Mouse (Mus musculus) forebrain, embryonic 15.5 days (tissue): ENCODE data around the gene Spock1. TPM values are rescaled to one million over a fixed set of nuclear protein-coding genes. Genes with fewer than 3 reads are reported as not detected.

Source experiments
- ATAC-seq: fragments of 200-750 bp; cut with Nextera tagmentation; replicated peaks from 2 replicates; pipeline ENCODE4 v1.8.0; 2017; ENCODE audit warnings: mild to moderate bottlenecking, moderate TSS enrichment, moderate library complexity
- H3K27ac ChIP-seq: fragments of 300-500 bp; sonication (generic); replicated peaks from 2 replicates; pipeline ENCODE4 v1.5.1; 2015; ENCODE audit warnings: mild to moderate bottlenecking, inconsistent platforms
- H3K27me3 ChIP-seq: fragments of 300-500 bp; sonication (generic); 2 replicates; pipeline ENCODE4 v1.6.1; 2015; ENCODE audit warnings: inconsistent platforms
- H3K36me3 ChIP-seq: fragments of 300-500 bp; sonication (generic); 2 replicates; pipeline ENCODE4 v1.6.1; 2015; ENCODE audit warnings: mild to moderate bottlenecking, inconsistent platforms
- H3K4me1 ChIP-seq: fragments of 300-500 bp; sonication (generic); 2 replicates; pipeline ENCODE4 v1.6.1; 2015; ENCODE audit warnings: inconsistent platforms
- H3K4me2 ChIP-seq: fragments of 300-500 bp; sonication (generic); replicated peaks from 2 replicates; pipeline ENCODE4 v1.6.1; 2015; ENCODE audit warnings: mild to moderate bottlenecking, inconsistent platforms
- H3K4me3 ChIP-seq: fragments of 300-500 bp; sonication (generic); 2 replicates; pipeline ENCODE4 v1.5.1; 2015; ENCODE audit warnings: mild to moderate bottlenecking, inconsistent platforms
- H3K9ac ChIP-seq: fragments of 300-500 bp; sonication (generic); replicated peaks from 2 replicates; pipeline ENCODE4 v1.6.1; 2015; ENCODE audit warnings: mild to moderate bottlenecking, inconsistent platforms
- H3K9me3 ChIP-seq: fragments of 300-500 bp; sonication (generic); 2 replicates; pipeline ENCODE4 v1.6.1; 2016; ENCODE audit warnings: inconsistent platforms
- WGBS: fragments of 180-500 bp; shearing (Covaris S2); methylation state at CpG from one replicate; pipeline ENCODE4 v1.1.7; 2015; ENCODE audit warnings: mixed read lengths; 5-methylcytosine and 5-hydroxymethylcytosine counted together
- polyA plus RNA-seq: library from polyadenylated mRNA; unstranded; fragments of >200 nt; fragmentation: Nextera tagmentation; extraction: Ambion mirVana; gene quantifications from 2 replicates; pipeline ENCODE4 v1.2.1, GENCODE M21; 2015

Gene Spock1
- polyA plus RNA-seq, 1 experiment from 2014 or later = 35.9 TPM

GRCm38 (mm10) chr13:57788299-57788698 is 119.8 kb downstream of the Spock1 start:
- no peak overlapping the region for H3K4me3 ChIP-seq
- H3K27me3 ChIP-seq = no peaks in the 10 kb centered on the region
- H3K27ac ChIP-seq = no peak overlapping the region
- no peak for ATAC-seq
- no peaks in the 10 kb centered on the region for H3K9me3 ChIP-seq
- WGBS = 97% methylated on average over 4 of the region's 4 CpGs
- H3K4me1 ChIP-seq = peaks cover 9% of the 10 kb centered on the region
- no peak overlapping the region for H3K9ac ChIP-seq
- H3K36me3 ChIP-seq = no peaks in the 10 kb centered on the region
- H3K4me2 ChIP-seq = no peak overlapping the region

DNA sequence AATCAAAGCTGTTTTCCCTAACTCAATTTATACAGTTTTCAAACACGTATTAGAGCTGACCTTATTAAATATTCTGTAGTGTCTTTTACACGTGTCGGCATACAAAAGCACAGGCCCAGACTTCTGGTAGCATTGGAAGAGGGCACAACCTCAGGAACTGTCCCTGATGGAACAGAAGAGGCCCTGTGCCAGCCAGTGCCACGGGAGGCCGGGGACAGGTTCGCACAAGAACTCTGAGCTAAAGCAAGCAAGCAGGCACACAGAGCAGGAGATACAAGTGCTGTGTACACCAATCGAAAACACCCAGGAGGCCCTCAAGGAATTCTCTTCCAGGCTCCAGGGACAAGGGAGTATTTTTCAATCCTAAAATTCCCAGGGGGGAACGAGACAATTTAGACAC is 121.9 kb downstream of the Spock1 start:
- no peaks in the 10 kb centered on the region for H3K9me3 ChIP-seq
- H3K4me3 ChIP-seq = no peak overlapping the region
- H3K4me2 ChIP-seq = no peak overlapping the region
- WGBS = 69% methylated on average over 8 of the region's 8 CpGs
- no peaks in the 10 kb centered on the region for H3K36me3 ChIP-seq
- ATAC-seq = no peak
- peaks cover 17% of the 10 kb centered on the region for H3K4me1 ChIP-seq
- H3K27ac ChIP-seq = no peak overlapping the region
- no peak overlapping the region for H3K9ac ChIP-seq
- no peaks in the 10 kb centered on the region for H3K27me3 ChIP-seq

DNA sequence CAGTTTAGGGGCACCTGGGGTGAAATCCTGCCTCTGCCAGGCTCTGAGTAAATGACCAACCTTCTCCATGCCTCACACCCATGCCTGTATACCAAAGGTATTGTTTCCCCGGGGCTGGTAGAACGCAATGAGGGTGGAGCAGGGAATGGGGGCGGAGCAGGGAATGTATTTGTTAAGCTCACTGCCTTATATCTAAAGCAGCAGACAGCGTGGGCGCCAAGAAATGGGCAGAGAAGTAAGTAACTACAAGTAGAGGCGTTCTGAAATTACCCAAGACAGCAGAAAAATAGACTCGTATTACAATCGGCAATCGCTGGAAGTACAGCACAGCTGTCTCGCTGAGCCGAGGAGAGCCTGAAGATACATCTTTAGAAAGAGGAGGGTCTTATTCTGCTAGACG is 125.2 kb downstream of the Spock1 start:
- no peak overlapping the region for H3K4me2 ChIP-seq
- no peak for ATAC-seq
- H3K36me3 ChIP-seq = no peaks in the 10 kb centered on the region
- no peak overlapping the region for H3K4me3 ChIP-seq
- 72% methylated on average over 12 of the region's 12 CpGs for WGBS
- no peaks in the 10 kb centered on the region for H3K27me3 ChIP-seq
- H3K9ac ChIP-seq = no peak overlapping the region
- no peaks in the 10 kb centered on the region for H3K9me3 ChIP-seq
- peaks cover 8% of the 10 kb centered on the region for H3K4me1 ChIP-seq
- no peak overlapping the region for H3K27ac ChIP-seq

DNA sequence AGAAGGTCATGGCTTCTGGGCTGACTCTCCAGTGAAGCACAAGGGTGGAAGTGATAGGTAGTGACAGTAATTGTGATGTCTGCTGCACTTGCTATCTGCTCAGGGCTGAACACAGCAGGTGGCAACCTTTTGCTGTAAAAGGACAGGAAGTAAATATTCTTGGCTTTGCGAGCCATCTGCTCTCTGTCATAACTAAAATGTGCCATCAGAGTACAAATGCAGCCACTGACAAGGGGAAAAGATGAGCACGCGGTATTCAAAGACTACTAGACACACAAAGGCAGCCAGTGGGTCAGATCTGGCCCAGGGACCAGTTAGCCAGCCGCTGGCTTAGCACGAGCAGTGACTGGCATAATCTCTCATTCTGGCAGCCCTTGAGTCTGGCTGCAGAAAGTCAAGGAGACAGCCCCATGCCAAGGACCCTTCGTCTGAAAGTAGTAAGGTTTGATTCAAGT is 126.0 kb downstream of the Spock1 start:
- Histone ChIP-seq H3K36me3 (no peaks in the 10 kb centered on the region), H3K27ac (no peak overlapping the region), H3K4me1 (peaks cover 8% of the 10 kb centered on the region), H3K4me3 (no peak overlapping the region), H3K4me2 (no peak overlapping the region), H3K9me3 (no peaks in the 10 kb centered on the region), H3K9ac (no peak overlapping the region), H3K27me3 (no peaks in the 10 kb centered on the region)
- no peak for ATAC-seq
- 65% methylated on average over 6 of the region's 6 CpGs for WGBS

DNA sequence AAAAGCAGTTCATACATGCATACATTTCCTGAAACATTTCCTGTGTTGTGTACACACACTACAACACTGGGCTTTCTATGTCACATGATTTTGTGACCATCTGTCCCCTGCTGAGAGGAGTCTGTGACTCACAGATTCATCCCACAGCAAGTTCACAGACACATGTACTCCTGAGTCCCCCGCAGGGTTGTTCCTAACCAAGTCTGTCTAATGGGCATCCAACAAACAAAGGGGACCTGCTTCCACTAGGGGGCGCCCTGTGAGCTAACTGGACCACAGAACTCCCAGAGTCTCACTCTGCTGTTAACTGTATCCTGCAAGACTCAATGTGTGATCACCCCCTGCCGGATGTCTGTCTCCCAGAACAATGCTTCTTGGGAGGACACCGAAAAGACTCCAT is 129.0 kb downstream of the Spock1 start:
- Histone ChIP-seq H3K36me3 (no peaks in the 10 kb centered on the region), H3K4me1 (peaks cover 8% of the 10 kb centered on the region), H3K9me3 (no peaks in the 10 kb centered on the region), H3K4me3 (no peak overlapping the region), H3K9ac (no peak overlapping the region), H3K27me3 (no peaks in the 10 kb centered on the region), H3K27ac (no peak overlapping the region), H3K4me2 (no peak overlapping the region)
- WGBS = 83% methylated on average over 4 of the region's 4 CpGs
- no peak for ATAC-seq

DNA sequence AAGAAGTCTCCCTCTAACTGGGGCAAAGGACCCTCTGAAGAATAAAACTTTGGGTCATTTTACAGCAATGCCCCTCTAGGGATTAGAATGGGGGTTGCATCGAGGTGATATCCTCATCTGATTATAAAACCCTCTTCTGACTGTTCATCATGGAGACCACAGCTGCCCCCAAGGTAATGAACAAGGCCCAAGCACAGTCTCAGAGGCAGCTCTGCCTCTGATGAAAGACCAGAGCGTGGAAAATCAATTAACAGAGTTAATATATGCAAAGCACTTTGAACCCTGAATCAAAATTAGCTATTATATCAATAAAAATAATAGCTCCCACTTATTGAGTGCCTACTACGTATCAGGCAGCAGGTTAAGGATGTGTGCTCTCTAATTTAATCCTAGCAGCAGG is 129.6 kb downstream of the Spock1 start:
- 37% methylated on average over 3 of the region's 3 CpGs for WGBS
- ATAC-seq = no peak

GRCm38 (mm10) chr13:57771998-57772397 is 136.1 kb downstream of the Spock1 start:
- no peak overlapping the region for H3K9ac ChIP-seq
- no peak overlapping the region for H3K27ac ChIP-seq
- no peaks in the 10 kb centered on the region for H3K36me3 ChIP-seq
- no peak overlapping the region for H3K4me3 ChIP-seq
- no peak overlapping the region for H3K4me2 ChIP-seq
- H3K27me3 ChIP-seq = no peaks in the 10 kb centered on the region
- H3K9me3 ChIP-seq = no peaks in the 10 kb centered on the region
- 77% methylated on average over 6 of the region's 6 CpGs for WGBS
- no peak for ATAC-seq
- H3K4me1 ChIP-seq = no peaks in the 10 kb centered on the region

More for the DNA sequence above, 129.6 kb downstream of the Spock1 start:
- no peak overlapping the region for H3K27ac ChIP-seq
- H3K4me1 ChIP-seq = peaks cover 8% of the 10 kb centered on the region
- no peak overlapping the region for H3K4me3 ChIP-seq
- no peaks in the 10 kb centered on the region for H3K9me3 ChIP-seq
- no peaks in the 10 kb centered on the region for H3K36me3 ChIP-seq
- H3K27me3 ChIP-seq = no peaks in the 10 kb centered on the region
- H3K4me2 ChIP-seq = no peak overlapping the region
- H3K9ac ChIP-seq = no peak overlapping the region

- no peak overlapping the region for H3K4me3 ChIP-seq
- H3K9me3 ChIP-seq = no peaks in the 10 kb centered on the region
- H3K4me2 ChIP-seq = no peak overlapping the region
- no peak overlapping the region for H3K27ac ChIP-seq
- no peaks in the 10 kb centered on the region for H3K36me3 ChIP-seq
- WGBS = 60% methylated on average over 3 of the region's 3 CpGs
- no peak for ATAC-seq
- no peaks in the 10 kb centered on the region for H3K27me3 ChIP-seq
- H3K4me1 ChIP-seq = no peaks in the 10 kb centered on the region
- H3K9ac ChIP-seq = no peak overlapping the region
Observed at GRCm38 (mm10) chr13:57766721-57767120, 141.4 kb downstream of the Spock1 start.

DNA sequence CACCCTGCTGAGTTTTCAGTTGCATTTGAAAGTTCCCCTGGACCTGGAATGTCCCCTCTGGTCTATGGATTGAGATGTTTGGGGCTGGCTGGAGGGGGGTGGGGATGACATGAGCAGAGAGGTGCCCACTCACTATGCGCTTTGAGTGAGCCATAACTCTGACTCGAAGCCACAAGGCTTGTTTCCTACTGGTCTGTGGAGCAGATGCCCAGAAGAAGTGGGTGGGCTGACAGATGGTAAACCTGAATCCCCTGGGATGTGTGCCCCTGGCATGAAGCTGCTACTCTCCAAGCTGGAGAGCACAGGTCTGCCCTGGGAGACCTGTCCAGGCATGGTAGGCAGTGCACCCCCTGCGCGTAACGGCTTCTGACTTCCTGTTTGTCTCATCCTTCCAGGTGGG is 147.0 kb downstream of the Spock1 start:
- Histone ChIP-seq H3K27ac (no peak overlapping the region), H3K4me3 (no peak overlapping the region), H3K4me2 (no peak overlapping the region), H3K27me3 (no peaks in the 10 kb centered on the region), H3K36me3 (no peaks in the 10 kb centered on the region), H3K4me1 (peaks cover 5% of the 10 kb centered on the region), H3K9ac (no peak overlapping the region), H3K9me3 (no peaks in the 10 kb centered on the region)
- WGBS = 96% methylated on average over 5 of the region's 5 CpGs
- no peak for ATAC-seq

GRCm38 (mm10) chr13:57760618-57761017 is 147.5 kb downstream of the Spock1 start:
- Histone ChIP-seq H3K36me3 (no peaks in the 10 kb centered on the region), H3K27me3 (no peaks in the 10 kb centered on the region), H3K4me1 (peaks cover 6% of the 10 kb centered on the region), H3K9ac (no peak overlapping the region), H3K4me2 (no peak overlapping the region), H3K4me3 (no peak overlapping the region), H3K9me3 (no peaks in the 10 kb centered on the region), H3K27ac (no peak overlapping the region)
- ATAC-seq = no peak
- 90% methylated on average over 3 of the region's 3 CpGs for WGBS

- Histone ChIP-seq H3K27ac (peak overlapping the region; percentile 55), H3K36me3 (no peaks in the 10 kb centered on the region), H3K9ac (no peak overlapping the region), H3K4me1 (peaks cover 6% of the 10 kb centered on the region), H3K9me3 (no peaks in the 10 kb centered on the region), H3K4me2 (no peak overlapping the region), H3K27me3 (no peaks in the 10 kb centered on the region), H3K4me3 (no peak overlapping the region)
- no peak; the same call in 1 of the 2 replicates for ATAC-seq
- 40% methylated on average over 3 of the region's 3 CpGs for WGBS
Observed at GRCm38 (mm10) chr13:57756316-57756715, 151.8 kb downstream of the Spock1 start.

- ATAC-seq = no peak
- 87% methylated on average over 7 of the region's 7 CpGs for WGBS
Observed at GRCm38 (mm10) chr13:57750831-57751230, 157.3 kb downstream of the Spock1 start.

DNA sequence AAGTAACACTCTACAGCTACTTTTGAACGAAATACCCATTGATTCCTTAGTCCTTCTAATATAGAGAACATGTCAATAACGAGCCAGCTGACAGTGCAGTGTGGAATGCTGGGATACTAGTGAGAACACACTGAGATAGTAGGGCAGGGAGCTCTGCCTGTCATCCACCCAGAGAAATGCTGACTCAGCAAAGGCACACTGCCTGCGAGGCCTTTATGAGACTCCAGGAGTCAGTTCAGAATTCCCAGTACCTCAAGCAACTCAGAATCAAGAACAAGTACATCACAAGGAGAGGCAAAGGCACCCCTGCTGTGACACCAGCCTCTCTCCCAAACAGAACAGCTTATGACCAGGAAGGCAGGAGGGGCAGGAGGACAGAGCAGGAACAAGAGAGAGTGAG is 163.5 kb downstream of the Spock1 start:
- Histone ChIP-seq H3K9me3 (no peaks in the 10 kb centered on the region), H3K4me2 (no peak overlapping the region), H3K27me3 (no peaks in the 10 kb centered on the region), H3K9ac (no peak overlapping the region), H3K36me3 (no peaks in the 10 kb centered on the region), H3K4me1 (no peaks in the 10 kb centered on the region), H3K27ac (no peak overlapping the region), H3K4me3 (no peak overlapping the region)
- 74% methylated on average over 3 of the region's 3 CpGs for WGBS
- ATAC-seq = no peak

More at GRCm38 (mm10) chr13:57750831-57751230, 157.3 kb downstream of the Spock1 start:
- Histone ChIP-seq H3K4me1 (no peaks in the 10 kb centered on the region; the same call in 1 of the 2 replicates), H3K27me3 (no peaks in the 10 kb centered on the region), H3K4me3 (no peak overlapping the region), H3K27ac (no peak overlapping the region), H3K9ac (no peak overlapping the region), H3K4me2 (no peak overlapping the region), H3K36me3 (no peaks in the 10 kb centered on the region), H3K9me3 (no peaks in the 10 kb centered on the region)
